Mouse (Mus musculus): ENCODE results near the gene Lmtk3. TPM values are rescaled to one million over a fixed set of nuclear protein-coding genes. Genes with fewer than 3 reads are reported as not detected.

Gene Lmtk3
- polyA plus RNA-seq, 1 experiment from 2014 or later: 1.6 TPM

DNA sequence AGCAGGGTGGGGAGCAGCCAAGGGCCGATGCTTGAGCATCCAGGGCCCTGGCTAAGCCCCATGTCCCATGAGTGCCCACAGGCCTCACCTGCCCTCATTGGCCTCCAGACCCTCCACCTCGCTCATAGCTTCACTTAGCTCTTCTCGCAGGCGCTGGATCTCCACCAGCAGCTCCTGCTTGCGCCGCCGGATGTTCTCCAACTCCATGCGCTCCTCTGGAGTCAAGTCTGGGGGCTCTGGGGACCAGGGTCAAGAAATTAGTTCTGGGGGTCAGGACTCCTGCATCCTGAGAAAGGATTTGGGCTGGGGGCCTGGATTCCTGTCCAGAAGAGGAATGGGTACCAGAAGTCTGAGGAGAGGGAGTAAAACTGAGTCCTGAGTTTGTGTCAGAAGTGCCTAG is 29.4 kb downstream of the Lmtk3 start:
- H3K4me3 ChIP-seq: peak overlapping the region; percentile 99
- H3K4me1 ChIP-seq: peaks cover 35% of the 10 kb centered on the region
- peak overlapping the region; percentile 99 for H3K9ac ChIP-seq
- H3K4me2 ChIP-seq: peak overlapping the region; percentile 62
- WGBS: 81% methylated on average over 8 of the region's 8 CpGs
- H3K27ac ChIP-seq: no peak overlapping the region
- no peaks in the 10 kb centered on the region for H3K9me3 ChIP-seq
- H3K36me3 ChIP-seq: peaks cover 50% of the 10 kb centered on the region
- ATAC-seq (ENCODE audit: insufficient number of reproducible peaks, low FRiP score, low TSS enrichment, low read depth): no peak
- H3K27me3 ChIP-seq: no peaks in the 10 kb centered on the region

DNA sequence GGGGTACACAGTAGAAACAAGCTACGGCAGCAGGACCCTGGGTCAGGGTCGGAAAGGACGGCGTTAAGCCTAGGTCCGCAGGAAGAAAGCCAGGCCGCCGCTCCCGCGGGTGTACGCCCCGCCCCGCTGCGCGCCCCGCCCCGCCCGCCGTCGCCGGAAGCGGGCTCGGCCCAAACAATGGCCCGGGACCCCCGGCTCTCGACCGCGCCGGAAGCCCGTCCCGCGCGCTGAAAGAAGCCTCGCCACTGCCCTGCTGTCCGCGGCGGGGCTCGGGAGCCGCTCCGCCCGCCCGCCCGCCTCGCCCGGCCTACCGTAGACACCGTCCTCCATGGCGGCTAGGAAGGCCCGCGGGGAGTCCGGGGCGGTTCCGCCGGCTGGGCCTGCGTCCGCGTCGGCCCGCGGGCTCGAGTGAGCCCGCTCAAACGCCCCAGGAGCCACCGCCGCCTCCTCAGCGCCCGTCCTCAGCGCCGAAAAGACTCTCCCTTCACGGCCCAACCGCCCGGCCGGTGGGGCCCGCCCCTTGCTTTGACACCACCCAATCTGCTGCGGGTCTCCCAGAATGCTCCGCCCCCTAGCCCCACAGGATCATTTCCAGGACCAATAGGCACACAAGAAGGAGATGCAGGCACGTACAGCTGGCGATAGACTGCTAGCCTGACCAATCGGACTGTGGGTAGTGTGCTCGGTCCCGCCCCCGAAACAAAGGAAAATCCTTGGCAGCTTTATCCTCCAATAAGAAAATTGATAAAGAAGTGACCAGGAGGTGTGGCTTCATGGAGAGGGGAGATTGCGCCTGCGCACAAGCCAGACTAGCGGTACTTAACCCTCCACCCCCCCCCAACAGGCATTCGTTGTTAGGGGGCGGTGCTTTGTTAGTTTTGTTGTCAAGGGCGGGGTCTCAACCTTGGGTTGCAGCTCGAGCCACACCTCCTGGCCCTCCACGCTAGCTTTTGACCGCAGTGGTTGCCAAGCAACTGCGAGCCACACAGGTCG is 30.5 kb downstream of the Lmtk3 start, which contains the start of gene Cyth2:
TSS of gene Cyth2 (minus strand) at position 795 of the 993 bp plus-strand sequence.
- WGBS: under 1% methylated on average over 86 of the region's 92 CpGs
- peak within 1 kb of the TSS; percentile 100 for H3K27ac ChIP-seq
- peak; percentile 98 for ATAC-seq (ENCODE audit: insufficient number of reproducible peaks, low FRiP score, low TSS enrichment, low read depth)
- H3K4me3 ChIP-seq: peak within 1 kb of the TSS; percentile 99
- no peaks in the 10 kb centered on the region for H3K9me3 ChIP-seq
- 0 out of 2 replicates have a peak, but pooled peaks cover 5% of the 10 kb centered on the region for H3K27me3 ChIP-seq
- H3K4me1 ChIP-seq: peaks cover 28% of the 10 kb centered on the region
- peaks cover 38% of the 10 kb centered on the region for H3K36me3 ChIP-seq
- H3K9ac ChIP-seq: peak within 1 kb of the TSS; percentile 99
- peak within 1 kb of the TSS; percentile 62 for H3K4me2 ChIP-seq

DNA sequence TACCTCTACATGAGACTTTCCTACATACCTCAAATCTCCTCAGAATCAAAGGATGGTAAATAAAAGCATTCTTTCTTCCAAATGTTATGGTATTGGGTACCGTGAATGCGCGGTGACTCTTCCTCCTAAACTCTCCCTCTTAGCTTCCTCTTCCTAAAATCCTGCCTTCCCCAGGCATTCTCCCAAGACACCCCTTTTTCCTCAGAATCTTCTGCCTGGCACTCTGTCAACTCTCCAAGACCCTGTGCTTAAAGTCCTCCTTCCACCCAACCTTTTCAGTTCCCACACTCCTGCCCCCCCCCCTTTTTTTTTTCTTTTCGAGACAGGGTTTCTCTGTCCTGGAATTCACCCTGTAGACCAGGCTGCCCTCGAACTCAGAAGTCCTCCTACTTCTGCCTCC is 31.3 kb downstream of the Lmtk3 start:
- Histone ChIP-seq H3K4me1 (peaks cover 25% of the 10 kb centered on the region), H3K9me3 (no peaks in the 10 kb centered on the region), H3K4me2 (peak overlapping the region; percentile 53), H3K36me3 (peaks cover 31% of the 10 kb centered on the region), H3K9ac (no peak overlapping the region), H3K27me3 (peaks cover 9% of the 10 kb centered on the region; the same call in 1 of the 2 replicates), H3K4me3 (peak overlapping the region; percentile 36), H3K27ac (peak overlapping the region; percentile 39; the same call in 1 of the 2 replicates)
- 9% methylated on average over 5 of the region's 5 CpGs for WGBS
- ATAC-seq (ENCODE audit: insufficient number of reproducible peaks, low FRiP score, low TSS enrichment, low read depth): no peak

DNA sequence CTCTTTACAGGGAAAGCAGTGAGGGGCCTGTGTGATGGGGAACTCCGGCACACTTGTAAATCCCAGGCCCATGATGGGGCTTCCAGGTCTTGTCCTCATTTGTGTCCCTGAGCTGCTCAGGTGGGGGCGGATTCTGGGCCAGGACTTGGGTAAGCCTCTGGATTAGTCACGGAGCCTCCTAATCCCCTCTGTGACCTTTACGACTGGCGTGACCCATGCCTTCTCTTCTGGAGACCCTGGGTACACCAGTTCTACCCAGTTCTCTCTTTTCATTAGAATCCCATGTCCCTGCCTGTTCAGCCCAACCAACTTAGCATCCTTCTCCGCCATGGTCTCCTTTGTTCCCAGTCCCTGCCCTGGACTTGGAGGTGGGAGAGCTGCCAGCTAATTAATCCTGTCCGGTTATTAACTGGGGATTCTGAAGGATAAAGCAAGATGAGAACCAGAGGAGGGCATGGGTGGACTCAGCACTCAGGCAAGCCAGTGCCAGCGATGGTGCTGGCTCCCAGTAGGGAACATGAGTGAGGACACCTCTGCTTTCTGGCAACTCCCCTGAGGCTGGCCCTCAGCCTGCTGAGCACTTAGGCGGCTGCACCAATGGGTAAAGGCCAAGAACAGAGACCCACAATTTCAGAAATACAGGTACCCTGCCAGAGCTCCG is 31.9 kb downstream of the Lmtk3 start:
- no peak overlapping the region for H3K9ac ChIP-seq

DNA sequence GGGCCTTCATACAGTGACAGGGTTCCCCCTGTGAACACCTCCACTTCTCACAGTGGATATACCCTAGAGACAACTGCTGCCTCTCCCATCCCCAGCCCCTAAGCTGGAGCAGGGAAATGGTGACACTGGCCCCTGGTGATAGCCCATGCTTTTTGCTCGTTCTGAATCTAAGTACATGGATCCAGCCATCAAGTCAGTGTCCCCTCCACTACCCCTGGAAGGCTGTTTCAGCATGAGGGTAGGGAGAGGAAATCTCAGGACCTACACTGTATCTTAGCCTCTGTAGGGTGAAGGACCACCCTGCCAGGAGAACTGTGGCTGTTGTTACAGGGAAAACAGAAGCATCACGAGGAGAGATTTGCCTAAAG is 32.4 kb downstream of the Lmtk3 start:
- Histone ChIP-seq H3K4me1 (peaks cover 27% of the 10 kb centered on the region), H3K4me2 (no peak overlapping the region), H3K9ac (no peak overlapping the region), H3K36me3 (peaks cover 19% of the 10 kb centered on the region), H3K9me3 (no peaks in the 10 kb centered on the region), H3K27me3 (peaks cover 12% of the 10 kb centered on the region; the same call in 1 of the 2 replicates), H3K4me3 (no peak overlapping the region), H3K27ac (no peak overlapping the region)
- 55% methylated on average over 2 of the region's 2 CpGs for WGBS
- no peak for ATAC-seq (ENCODE audit: insufficient number of reproducible peaks, low FRiP score, low TSS enrichment, low read depth)

More for the DNA sequence above, 31.9 kb downstream of the Lmtk3 start:
- peaks cover 12% of the 10 kb centered on the region; the same call in 1 of the 2 replicates for H3K27me3 ChIP-seq
- peaks cover 25% of the 10 kb centered on the region for H3K36me3 ChIP-seq
- H3K4me1 ChIP-seq: peaks cover 27% of the 10 kb centered on the region
- 48% methylated on average over 10 of the region's 10 CpGs for WGBS
- 0 out of 2 replicates have a peak overlapping the region, but pooled peaks have one; percentile 53 for H3K4me2 ChIP-seq
- H3K27ac ChIP-seq: no peak overlapping the region
- no peak for ATAC-seq (ENCODE audit: insufficient number of reproducible peaks, low FRiP score, low TSS enrichment, low read depth)
- no peaks in the 10 kb centered on the region for H3K9me3 ChIP-seq
- no peak overlapping the region for H3K4me3 ChIP-seq

DNA sequence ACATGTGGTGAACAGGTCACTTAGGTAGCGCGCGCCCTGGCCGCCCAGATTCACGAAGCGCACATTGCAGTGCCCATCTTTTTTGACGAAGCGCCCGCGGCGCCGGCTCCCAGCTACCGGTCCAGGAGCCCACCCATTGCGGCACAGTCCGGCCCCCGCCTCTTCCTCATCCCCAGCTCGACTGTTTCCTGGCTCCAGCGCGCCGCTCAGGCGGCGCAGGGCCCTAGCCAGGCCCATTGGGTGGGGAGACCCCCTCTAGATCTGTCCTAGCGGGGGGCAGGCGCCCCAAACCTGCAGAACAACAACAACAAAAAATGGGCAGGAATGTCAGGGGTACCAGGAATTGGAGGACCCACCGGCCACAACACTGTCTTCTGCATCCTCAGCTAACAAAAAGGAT is 36.3 kb downstream of the Lmtk3 start:
- ATAC-seq (ENCODE audit: insufficient number of reproducible peaks, low FRiP score, low TSS enrichment, low read depth): no peak
- peaks cover 12% of the 10 kb centered on the region; the same call in 1 of the 2 replicates for H3K27me3 ChIP-seq
- peak overlapping the region; percentile 20 for H3K4me3 ChIP-seq
- no peaks in the 10 kb centered on the region for H3K9me3 ChIP-seq
- peak overlapping the region; percentile 38 for H3K4me2 ChIP-seq
- peaks cover 27% of the 10 kb centered on the region for H3K36me3 ChIP-seq
- H3K27ac ChIP-seq: no peak overlapping the region
- no peak overlapping the region for H3K9ac ChIP-seq
- WGBS: 11% methylated on average over 25 of the region's 25 CpGs
- peaks cover 11% of the 10 kb centered on the region for H3K4me1 ChIP-seq

DNA sequence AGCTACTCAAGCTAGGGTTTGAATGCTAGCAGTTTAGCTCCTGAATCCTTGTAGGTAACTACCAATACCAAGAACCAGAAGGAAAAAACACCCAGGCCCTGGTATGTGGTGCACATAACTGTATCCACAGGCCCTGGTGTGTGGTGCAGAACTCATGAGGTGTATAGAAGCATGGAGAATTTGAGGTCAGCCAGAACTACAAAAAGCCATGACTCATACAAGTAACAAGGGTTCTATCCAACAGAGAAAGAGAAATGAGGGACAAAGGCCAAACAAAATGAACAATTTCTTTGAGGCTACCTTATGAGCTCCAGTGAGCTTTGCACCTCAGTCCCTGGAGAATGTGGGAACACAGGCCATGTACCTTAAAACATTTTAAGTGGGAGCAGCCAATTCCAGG is 37.4 kb downstream of the Lmtk3 start:
- Histone ChIP-seq H3K27me3 (peaks cover 12% of the 10 kb centered on the region; the same call in 1 of the 2 replicates), H3K9me3 (no peaks in the 10 kb centered on the region), H3K9ac (no peak overlapping the region), H3K4me1 (peaks cover 5% of the 10 kb centered on the region; the same call in 1 of the 2 replicates), H3K36me3 (peaks cover 38% of the 10 kb centered on the region), H3K4me3 (no peak overlapping the region), H3K4me2 (no peak overlapping the region), H3K27ac (no peak overlapping the region)
- ATAC-seq (ENCODE audit: insufficient number of reproducible peaks, low FRiP score, low TSS enrichment, low read depth): no peak

DNA sequence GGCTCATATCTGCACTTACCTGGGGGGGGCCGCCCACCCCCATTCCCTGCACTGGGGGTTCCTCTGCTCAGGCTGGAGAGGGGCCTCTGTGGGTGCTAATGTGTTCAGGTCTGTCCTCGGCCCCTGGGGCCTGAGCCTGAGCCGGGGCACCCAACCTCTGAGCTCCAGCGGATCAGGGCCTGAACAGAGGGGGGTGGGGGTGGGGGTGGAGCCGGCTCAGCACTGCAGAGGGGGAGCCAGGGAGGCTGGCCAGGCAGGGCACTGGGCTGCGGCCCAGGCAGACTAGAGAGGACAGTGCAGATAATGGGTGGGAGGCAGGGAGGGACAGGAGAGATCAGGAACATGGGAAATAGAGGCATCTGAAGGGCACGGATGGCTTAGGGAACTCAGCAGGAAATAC is 41.1 kb downstream of the Lmtk3 start, which contains the start of gene Kcnj14:
TSS of gene Kcnj14 (minus strand) at position 185 of the 400 bp plus-strand sequence.
- no peak for ATAC-seq (ENCODE audit: insufficient number of reproducible peaks, low FRiP score, low TSS enrichment, low read depth)
- Histone ChIP-seq H3K4me2 (no peak within 1 kb of the TSS), H3K27me3 (peaks cover 5% of the 10 kb centered on the region; the same call in 1 of the 2 replicates), H3K9ac (no peak within 1 kb of the TSS), H3K9me3 (no peaks in the 10 kb centered on the region), H3K36me3 (peaks cover 75% of the 10 kb centered on the region), H3K4me1 (peaks cover 6% of the 10 kb centered on the region), H3K27ac (no peak within 1 kb of the TSS), H3K4me3 (no peak within 1 kb of the TSS)
- 63% methylated on average over 7 of the region's 7 CpGs for WGBS

DNA sequence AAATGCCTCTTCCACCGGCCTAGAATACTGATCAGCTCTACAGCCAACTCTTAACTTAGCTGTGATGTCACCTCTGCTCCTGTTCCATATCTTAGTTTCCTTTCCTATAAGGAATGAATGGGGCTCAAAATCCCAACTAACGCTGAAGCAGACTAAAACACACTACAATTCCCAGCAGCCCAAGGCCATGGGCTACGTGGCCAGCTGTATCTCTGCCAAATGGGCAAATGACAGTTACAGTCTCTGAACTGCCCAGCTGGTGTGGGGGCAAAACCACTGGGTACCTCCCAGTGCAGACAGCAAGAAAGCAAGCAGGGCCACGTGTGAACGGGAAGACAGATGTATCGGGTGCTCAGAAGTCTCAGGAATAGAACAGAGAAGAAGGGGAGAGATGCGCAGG is 43.1 kb downstream of the Lmtk3 start:
- ATAC-seq (ENCODE audit: insufficient number of reproducible peaks, low FRiP score, low TSS enrichment, low read depth): no peak
- Histone ChIP-seq H3K9me3 (no peaks in the 10 kb centered on the region), H3K27ac (no peak overlapping the region), H3K36me3 (peaks cover 73% of the 10 kb centered on the region), H3K9ac (no peak overlapping the region), H3K4me3 (no peak overlapping the region), H3K4me1 (peaks cover 12% of the 10 kb centered on the region), H3K27me3 (peaks cover 6% of the 10 kb centered on the region), H3K4me2 (no peak overlapping the region)
- 89% methylated on average over 7 of the region's 7 CpGs for WGBS

DNA sequence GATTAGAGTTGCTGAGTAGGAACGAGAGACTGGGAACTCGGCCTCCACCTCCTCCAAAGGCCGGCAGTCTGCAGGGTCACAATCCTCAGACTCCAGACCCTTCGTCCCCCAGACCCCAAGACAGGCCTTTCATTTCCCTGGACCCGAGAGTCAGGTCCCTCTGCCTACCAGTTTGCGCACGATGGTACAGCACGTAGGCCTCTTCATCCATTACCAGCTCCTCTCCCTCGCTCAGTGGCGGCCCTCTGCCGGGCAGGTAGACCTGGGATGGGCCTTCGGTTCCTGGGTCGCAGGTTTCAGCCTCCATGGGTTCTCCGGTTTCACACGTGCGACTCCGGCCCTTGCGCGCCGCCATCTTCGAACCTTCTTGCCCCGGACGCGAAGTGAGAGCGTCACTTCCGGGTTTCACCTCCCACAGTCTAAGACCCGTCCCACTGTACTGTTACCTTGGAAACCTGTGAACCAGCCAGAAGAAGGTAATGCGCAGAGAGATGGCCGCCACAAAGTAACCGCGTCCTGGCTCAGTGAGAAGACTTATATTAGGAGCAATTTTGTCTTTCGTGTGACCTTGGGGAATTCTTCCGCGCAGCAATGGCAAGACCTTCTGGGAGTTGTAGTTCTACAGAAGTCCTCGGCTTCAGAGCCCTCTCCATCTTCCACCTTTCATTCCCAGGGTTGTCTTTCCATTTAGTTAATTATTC is 47.0 kb downstream of the Lmtk3 start, which contains the start of gene Grwd1:
TSS of gene Grwd1 (minus strand) at position 518 of the 701 bp plus-strand sequence.
- peak within 1 kb of the TSS; percentile 79; the same call in 1 of the 2 replicates for H3K27ac ChIP-seq

DNA sequence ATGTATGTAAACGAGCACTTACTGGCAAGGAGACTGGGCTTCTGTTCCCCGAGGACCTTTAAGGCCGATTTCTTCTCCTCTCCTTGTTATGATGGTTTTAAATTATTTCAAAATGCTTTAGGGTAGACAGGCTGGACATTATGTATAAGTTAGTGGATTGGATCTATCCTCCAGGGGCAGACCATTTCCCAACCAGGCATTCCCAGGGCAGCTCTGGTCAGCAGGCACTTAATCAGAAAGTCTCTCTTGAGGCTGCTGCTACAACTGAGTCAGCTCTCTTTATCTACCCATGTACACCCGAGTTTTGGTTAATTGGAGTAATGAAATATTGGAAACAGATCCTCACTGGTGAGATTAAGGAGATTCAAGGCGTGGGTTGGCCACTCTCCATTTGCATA is 47.6 kb downstream of the Lmtk3 start:
- peak overlapping the region; percentile 77 for H3K4me2 ChIP-seq
- H3K9me3 ChIP-seq: no peaks in the 10 kb centered on the region
- ATAC-seq (ENCODE audit: insufficient number of reproducible peaks, low FRiP score, low TSS enrichment, low read depth): no peak
- peaks cover 35% of the 10 kb centered on the region for H3K36me3 ChIP-seq
- no peak overlapping the region for H3K9ac ChIP-seq
- peaks cover 51% of the 10 kb centered on the region for H3K27me3 ChIP-seq
- peaks cover 30% of the 10 kb centered on the region for H3K4me1 ChIP-seq
- no peak overlapping the region for H3K27ac ChIP-seq
- 13% methylated on average over 5 of the region's 5 CpGs for WGBS
- H3K4me3 ChIP-seq: peak overlapping the region; percentile 90

More for the DNA sequence above, 47.0 kb downstream of the Lmtk3 start, which contains the start of gene Grwd1:
- ATAC-seq (ENCODE audit: insufficient number of reproducible peaks, low FRiP score, low TSS enrichment, low read depth): peak; percentile 79
- peaks cover 30% of the 10 kb centered on the region for H3K4me1 ChIP-seq
- H3K9ac ChIP-seq: peak within 1 kb of the TSS; percentile 77
- no peaks in the 10 kb centered on the region for H3K9me3 ChIP-seq
- peaks cover 40% of the 10 kb centered on the region for H3K36me3 ChIP-seq
- peaks cover 46% of the 10 kb centered on the region for H3K27me3 ChIP-seq
- H3K4me3 ChIP-seq: peak within 1 kb of the TSS; percentile 90
- peak within 1 kb of the TSS; percentile 77 for H3K4me2 ChIP-seq
- under 1% methylated on average over 35 of the region's 35 CpGs for WGBS
